Mouse (Mus musculus) limb, embryonic 14.5 days (tissue): ENCODE data around the gene Saa4. TPM values are rescaled to one million over a fixed set of nuclear protein-coding genes. Genes with fewer than 3 reads are reported as not detected.
"Not testable (repeated sequence)": the region's sequence is repeated elsewhere in the genome, so short reads cannot be mapped to it uniquely, and the experiment has no call there.

Source experiments
- ATAC-seq: fragments of 200-750 bp; cut with Nextera tagmentation; 2 replicates; pipeline ENCODE4 v1.8.0; 2017; ENCODE audit warnings: low read depth, moderate number of reproducible peaks, moderate TSS enrichment; ENCODE audit not compliant: low FRiP score
- DNase-seq: peaks from one replicate; pipeline ENCODE4 v3.0.0-alpha.2; 2015; ENCODE audit warnings: low spot score
- H3K27ac ChIP-seq: fragments of 300-500 bp; sonication (generic); replicated peaks from 2 replicates; pipeline ENCODE4 v1.5.1; 2014; ENCODE audit warnings: low read depth, mild to moderate bottlenecking, low read length, moderate library complexity, mixed read lengths
- H3K27me3 ChIP-seq: fragments of 300-500 bp; sonication (generic); 2 replicates; pipeline ENCODE4 v1.6.1; 2014; ENCODE audit warnings: low read length, mixed read lengths; ENCODE audit not compliant: control insufficient read depth, insufficient read depth
- H3K36me3 ChIP-seq: fragments of 300-500 bp; sonication (generic); 2 replicates; pipeline ENCODE4 v1.6.1; 2014; ENCODE audit warnings: mild to moderate bottlenecking, low read length, moderate library complexity, mixed read lengths; ENCODE audit not compliant: control insufficient read depth, insufficient read depth
- H3K4me1 ChIP-seq: fragments of 300-500 bp; sonication (generic); 2 replicates; pipeline ENCODE4 v1.6.1; 2014; ENCODE audit warnings: antibody characterized with exemption, low read length, mixed read lengths; ENCODE audit not compliant: control insufficient read depth, insufficient read depth
- H3K4me2 ChIP-seq: fragments of 300-500 bp; sonication (generic); replicated peaks from 2 replicates; pipeline ENCODE4 v1.6.1; 2014; ENCODE audit warnings: low read depth, mild to moderate bottlenecking, low read length, moderate library complexity; ENCODE audit not compliant: severe bottlenecking
- H3K4me3 ChIP-seq: fragments of 300-500 bp; sonication (generic); replicated peaks from 2 replicates; pipeline ENCODE4 v1.5.1; 2014; ENCODE audit warnings: low read length
- H3K9ac ChIP-seq: fragments of 300-500 bp; sonication (generic); 2 replicates; pipeline ENCODE4 v1.6.1; 2014; ENCODE audit warnings: mild to moderate bottlenecking, low read depth, low read length, moderate library complexity; ENCODE audit not compliant: severe bottlenecking
- H3K9me3 ChIP-seq: fragments of 300-500 bp; sonication (generic); 2 replicates; pipeline ENCODE4 v1.6.1; 2016; ENCODE audit warnings: low read length; ENCODE audit not compliant: control insufficient read depth
- POLR2A ChIP-seq: fragments of 200-500 bp; IDR thresholded peaks from 2 replicates; pipeline ENCODE4 v1.8.0; 2012; ENCODE audit warnings: inconsistent platforms, mild to moderate bottlenecking, moderate library complexity, borderline replicate concordance; ENCODE audit not compliant: insufficient read depth, insufficient read length; ENCODE audit errors: extremely low read depth
- WGBS: fragments of 180-500 bp; shearing (Covaris S2); extraction: QIAGEN DNeasy Blood & Tissue Kit; methylation state at CpG from one replicate; pipeline ENCODE4 v1.1.7; 2014; 5-methylcytosine and 5-hydroxymethylcytosine counted together
- polyA plus RNA-seq, 2 experiments: library from polyadenylated mRNA; depleted of rRNA in 1 of 2; stranded (reverse) in 1 of 2; unstranded in 1 of 2; fragments of >200 nt; fragmentation: Nextera tagmentation in 1 of 2; extraction: Ambion mirVana in 1 of 2; gene quantifications; 2 replicates each; pipeline versions ENCODE4 v1.2.1 to v1.2.3; 2012 to 2014

Gene Saa4
- polyA plus RNA-seq, 2 experiments, result not detected

DNA sequence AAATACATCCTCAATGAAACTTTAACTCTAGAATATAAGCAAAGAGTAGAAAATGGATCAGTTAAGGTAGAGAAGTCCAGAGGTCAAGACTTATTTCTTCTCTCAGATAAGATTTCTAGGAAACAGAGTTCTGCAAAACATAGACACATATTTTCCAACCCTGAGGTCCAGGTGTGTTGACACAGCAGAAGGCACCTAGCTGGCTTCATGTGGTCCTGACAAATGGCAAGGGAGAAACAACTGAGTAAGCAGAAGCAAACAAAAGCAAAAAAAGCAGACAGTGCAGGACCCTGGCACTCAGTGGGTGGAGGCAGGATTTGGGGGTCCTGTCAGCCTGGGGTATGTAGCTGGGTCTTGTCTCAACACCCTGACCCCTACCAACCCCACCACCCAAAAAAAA, 51.7 kb downstream of the Saa4 start:
- no peak overlapping the region for H3K4me3 ChIP-seq
- no peaks in the 10 kb centered on the region for H3K4me1 ChIP-seq
- H3K27ac ChIP-seq, result no peak overlapping the region
- H3K4me2 ChIP-seq, result no peak overlapping the region
- H3K36me3 ChIP-seq, result no peaks in the 10 kb centered on the region
- ATAC-seq (no peak), DNase-seq (no peak)
- no peaks in the 10 kb centered on the region for H3K27me3 ChIP-seq
- H3K9ac ChIP-seq, result no peak overlapping the region
- H3K9me3 ChIP-seq, result no peaks in the 10 kb centered on the region
- no peak for TF ChIP-seq POLR2A

DNA sequence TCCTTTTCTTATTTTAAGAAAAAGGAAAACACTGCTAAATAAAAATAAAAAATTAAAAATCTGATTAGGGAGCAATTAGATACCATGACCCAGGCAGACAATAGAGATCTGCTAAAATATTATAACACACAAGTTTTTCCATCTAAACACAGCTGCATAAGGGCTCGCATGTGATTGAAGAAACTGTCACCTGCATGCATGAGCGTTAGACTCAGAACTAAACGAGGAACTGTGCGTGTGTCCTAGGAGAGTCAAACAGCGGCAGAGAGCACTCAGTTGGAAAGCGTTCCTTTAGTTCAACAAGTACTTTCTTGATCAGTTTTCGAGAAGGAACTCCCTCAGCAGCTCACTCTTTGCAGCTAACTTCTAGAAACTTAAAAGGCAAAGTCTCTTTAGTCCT, 53.4 kb downstream of the Saa4 start:
- ATAC-seq, H3K9me3 ChIP-seq, H3K36me3 ChIP-seq, H3K27me3 ChIP-seq, H3K4me3 ChIP-seq, H3K9ac ChIP-seq, H3K4me1 ChIP-seq, DNase-seq, H3K4me2 ChIP-seq, H3K27ac ChIP-seq: not testable (repeated sequence)
- 80% methylated on average over 7 of the region's 7 CpGs for WGBS

DNA sequence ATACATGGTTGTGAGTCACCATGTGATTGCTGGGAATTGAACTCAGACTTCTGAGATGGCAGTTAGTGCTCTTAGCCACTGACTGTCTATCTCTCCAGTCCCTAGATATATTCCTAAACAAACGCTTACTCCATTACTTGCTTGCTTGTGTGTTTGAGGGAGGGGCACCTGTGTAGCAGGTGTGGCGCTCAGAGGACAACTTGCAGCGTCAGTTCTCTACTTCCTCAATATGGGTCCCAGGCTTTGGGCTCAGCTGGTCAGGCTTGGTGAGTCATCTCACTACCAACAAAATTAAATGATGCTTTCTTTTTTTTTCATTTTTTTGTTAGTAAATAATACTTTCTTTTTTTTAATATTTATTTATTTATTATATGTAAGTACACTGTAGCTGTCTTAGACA, 54.0 kb downstream of the Saa4 start:
- Histone ChIP-seq H3K27me3 (no peaks in the 10 kb centered on the region), H3K27ac (no peak overlapping the region), H3K9ac (no peak overlapping the region), H3K36me3 (no peaks in the 10 kb centered on the region), H3K4me2 (no peak overlapping the region), H3K9me3 (no peaks in the 10 kb centered on the region), H3K4me1 (no peaks in the 10 kb centered on the region), H3K4me3 (no peak overlapping the region)
- TF ChIP-seq POLR2A, result no peak
- no peak for DNase-seq
- 80% methylated on average over 3 of the region's 3 CpGs for WGBS
- no peak for ATAC-seq

Other genes starting within 250 kb of the Saa4 start
- gene Sergef, start 92.8 kb downstream of the Saa4 start, polyA plus RNA-seq (2012; rRNA removed), result 12.2 and 12.8 TPM in 2 replicates
- gene Sergef, start 92.8 kb downstream of the Saa4 start, polyA plus RNA-seq (2014; fragmentation: Nextera tagmentation; extraction: Ambion mirVana), result 12.8 and 13.1 TPM in 2 replicates
- 0.29 TPM in 2 replicates for gene Tph1, start 60.1 kb downstream of the Saa4 start, polyA plus RNA-seq (2012; rRNA removed)
- gene Tph1, start 60.1 kb downstream of the Saa4 start, polyA plus RNA-seq (2014; fragmentation: Nextera tagmentation; extraction: Ambion mirVana), result 1.1 and 1.6 TPM in 2 replicates
- gene Saal1, start 21.9 kb downstream of the Saa4 start, polyA plus RNA-seq (2012; rRNA removed), result 20.8 and 21.4 TPM in 2 replicates
- 30.6 and 33.4 TPM in 2 replicates for gene Saal1, start 21.9 kb downstream of the Saa4 start, polyA plus RNA-seq (2014; fragmentation: Nextera tagmentation; extraction: Ambion mirVana)
- 0.21 and 0.22 TPM in 2 replicates for gene Saa3, start 16.9 kb downstream of the Saa4 start, polyA plus RNA-seq (2012; rRNA removed)
- 0.19 and 0.33 TPM in 2 replicates for gene Saa3, start 16.9 kb downstream of the Saa4 start, polyA plus RNA-seq (2014; fragmentation: Nextera tagmentation; extraction: Ambion mirVana)
- 0.24 and 0.68 TPM in 2 replicates for gene Saa1, start 10.4 kb upstream of the Saa4 start, polyA plus RNA-seq (2012; rRNA removed)
- 0.44 and 1.5 TPM in 2 replicates for gene Saa1, start 10.4 kb upstream of the Saa4 start, polyA plus RNA-seq (2014; fragmentation: Nextera tagmentation; extraction: Ambion mirVana)
- gene Saa2, start 19.2 kb upstream of the Saa4 start, polyA plus RNA-seq (2012; rRNA removed), result 0.27 and 0.47 TPM in 2 replicates
- 1.1 TPM in 2 replicates for gene Saa2, start 19.2 kb upstream of the Saa4 start, polyA plus RNA-seq (2014; fragmentation: Nextera tagmentation; extraction: Ambion mirVana)
- 34.2 and 36.5 TPM in 2 replicates for gene Hps5, start 63.5 kb upstream of the Saa4 start, polyA plus RNA-seq (2012; rRNA removed)
- 20.6 and 23.6 TPM in 2 replicates for gene Hps5, start 63.5 kb upstream of the Saa4 start, polyA plus RNA-seq (2014; fragmentation: Nextera tagmentation; extraction: Ambion mirVana)
- 24.3 and 34.2 TPM in 2 replicates for gene Gtf2h1, start 63.5 kb upstream of the Saa4 start, polyA plus RNA-seq (2012; rRNA removed)
- 53.1 and 53.5 TPM in 2 replicates for gene Gtf2h1, start 63.5 kb upstream of the Saa4 start, polyA plus RNA-seq (2014; fragmentation: Nextera tagmentation; extraction: Ambion mirVana)
- 692 and 736 TPM in 2 replicates for gene Ldha, start 108.9 kb upstream of the Saa4 start, polyA plus RNA-seq (2012; rRNA removed)
- 1,461 and 1,594 TPM in 2 replicates for gene Ldha, start 108.9 kb upstream of the Saa4 start, polyA plus RNA-seq (2014; fragmentation: Nextera tagmentation; extraction: Ambion mirVana)
- 0.06 TPM in 1 of 2 replicates, not detected in the other for gene Ldhc, start 128.6 kb upstream of the Saa4 start, polyA plus RNA-seq (2012; rRNA removed)
- not detected in 2 replicates for gene Ldhc, start 128.6 kb upstream of the Saa4 start, polyA plus RNA-seq (2014; fragmentation: Nextera tagmentation; extraction: Ambion mirVana)
- 86.2 and 119 TPM in 2 replicates for gene Tsg101, start 187.4 kb upstream of the Saa4 start, polyA plus RNA-seq (2012; rRNA removed)
- gene Tsg101, start 187.4 kb upstream of the Saa4 start, polyA plus RNA-seq (2014; fragmentation: Nextera tagmentation; extraction: Ambion mirVana), result 189 and 197 TPM in 2 replicates
- gene Uevld, start 225.9 kb upstream of the Saa4 start, polyA plus RNA-seq (2012; rRNA removed), result 9.4 and 10.2 TPM in 2 replicates
- gene Uevld, start 225.9 kb upstream of the Saa4 start, polyA plus RNA-seq (2014; fragmentation: Nextera tagmentation; extraction: Ambion mirVana), result 10.0 and 12.5 TPM in 2 replicates